Mouse (Mus musculus): ENCODE results near the gene Xlr5b. TPM values are rescaled to one million over a fixed set of nuclear protein-coding genes. Genes with fewer than 3 reads are reported as not detected.

Gene Xlr5b
- not detected for polyA plus RNA-seq (2014; fragmentation: Illumina TruSeq; extraction: RNeasy Lipid Tissue Mini Kit (QIAGEN cat#74804); ENCODE audit: low read depth, low replicate concordance)

DNA sequence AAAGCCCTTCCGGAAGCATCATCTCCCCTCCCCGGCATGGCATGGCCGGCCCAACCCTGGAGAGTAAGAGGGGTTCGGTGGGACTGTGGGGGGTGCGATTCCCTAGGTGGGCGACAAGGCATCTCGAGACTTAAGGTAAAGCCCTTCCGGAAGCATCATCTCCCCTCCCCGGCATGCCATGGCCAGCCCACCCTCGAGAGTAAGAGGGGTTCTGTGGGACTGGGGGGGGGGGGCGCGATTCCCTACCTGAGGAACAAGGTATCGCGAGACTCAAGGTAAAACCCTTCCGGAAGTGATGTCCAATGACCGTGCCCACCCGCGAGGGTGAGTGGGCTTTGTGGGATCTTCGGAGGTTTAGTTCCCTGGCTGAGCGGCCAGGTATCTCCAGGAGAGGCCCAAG is at the start of gene Xlr5b:
Xlr5b (plus strand) TSS at position 301 of the 400 bp plus-strand sequence.

DNA sequence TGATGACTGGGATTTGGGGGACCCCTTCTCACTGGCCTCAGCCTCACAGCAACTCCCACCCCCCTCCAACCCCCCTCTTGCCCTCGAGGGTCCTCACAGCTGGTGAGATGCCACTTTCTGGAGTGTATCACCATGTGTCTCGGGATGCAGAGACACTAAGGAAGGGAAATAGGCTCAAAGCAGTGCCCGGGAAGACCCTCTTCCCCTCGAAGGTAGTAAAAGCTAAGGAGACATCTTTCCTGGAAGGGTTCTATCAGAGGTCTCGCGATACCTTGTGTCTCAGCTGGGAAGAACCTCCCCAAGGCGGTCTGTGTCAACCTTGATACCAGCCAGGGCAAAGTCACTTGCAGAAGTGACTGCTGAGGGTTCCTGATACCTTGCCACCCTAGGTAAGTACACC is 31.8 kb upstream of the Xlr5b start, which contains the start of gene Gm14685:
Gm14685 (plus strand) TSS at position 301 of the 400 bp plus-strand sequence.

DNA sequence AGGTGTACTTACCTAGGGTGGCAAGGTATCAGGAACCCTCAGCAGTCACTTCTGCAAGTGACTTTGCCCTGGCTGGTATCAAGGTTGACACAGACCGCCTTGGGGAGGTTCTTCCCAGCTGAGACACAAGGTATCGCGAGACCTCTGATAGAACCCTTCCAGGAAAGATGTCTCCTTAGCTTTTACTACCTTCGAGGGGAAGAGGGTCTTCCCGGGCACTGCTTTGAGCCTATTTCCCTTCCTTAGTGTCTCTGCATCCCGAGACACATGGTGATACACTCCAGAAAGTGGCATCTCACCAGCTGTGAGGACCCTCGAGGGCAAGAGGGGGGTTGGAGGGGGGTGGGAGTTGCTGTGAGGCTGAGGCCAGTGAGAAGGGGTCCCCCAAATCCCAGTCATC is 754 bp downstream of the Xlr5b start, which contains the start of gene DXBay18:
DXBay18 (minus strand) TSS at position 101 of the 400 bp plus-strand sequence.

DNA sequence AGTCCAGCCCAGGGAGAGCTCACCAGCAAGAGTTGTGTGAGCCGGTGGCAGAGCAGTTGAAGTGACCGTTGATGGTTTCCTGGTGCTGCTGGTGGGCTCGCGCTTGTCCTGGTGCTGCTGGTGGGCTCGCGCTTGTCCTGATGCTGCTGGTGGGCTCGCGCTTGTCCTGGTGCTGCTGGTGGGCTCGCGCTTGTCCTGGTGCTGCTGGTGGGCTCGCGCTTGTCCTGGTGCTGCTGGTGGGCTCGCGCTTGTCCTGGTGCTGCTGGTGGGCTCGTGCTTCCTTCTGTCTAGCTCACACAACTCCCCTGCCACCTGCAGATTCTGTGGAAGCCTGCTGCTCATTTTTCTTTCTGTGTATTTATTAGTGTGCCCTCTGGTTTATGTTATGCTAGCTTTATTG is 28.3 kb downstream of the Xlr5b start, which contains the start of gene Spin2d:
Spin2d (minus strand) TSS at position 101 of the 400 bp plus-strand sequence.

DNA sequence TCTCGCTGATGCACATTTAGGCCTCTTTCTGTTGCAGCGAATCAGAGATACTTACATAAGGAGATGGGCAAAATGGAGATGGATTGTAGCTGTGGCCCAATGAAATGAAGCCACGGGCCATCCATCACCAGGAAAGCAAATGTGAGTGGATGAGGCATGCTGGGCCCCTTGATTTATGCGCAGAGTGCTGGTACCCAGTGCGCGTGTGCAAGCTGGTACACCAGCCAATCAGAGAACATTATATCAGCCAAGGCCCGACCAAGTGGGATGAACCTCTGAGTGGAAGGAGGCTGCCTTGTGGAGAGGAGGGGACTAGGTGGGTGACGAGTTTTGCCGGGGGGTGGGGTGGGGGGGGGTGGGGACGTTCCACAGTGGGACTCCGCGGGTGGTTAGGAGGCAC is 43.3 kb downstream of the Xlr5b start, which contains the start of gene Xlr3b:
Xlr3b (plus strand) TSS at position 274 of the 400 bp plus-strand sequence.

Other genes starting within 250 kb of the Xlr5b start
- gene Cetn2, start 230.4 kb upstream of the Xlr5b start, polyA plus RNA-seq (2014; fragmentation: Illumina TruSeq; extraction: RNeasy Lipid Tissue Mini Kit (QIAGEN cat#74804); ENCODE audit: low read depth, low replicate concordance), result 61.6 TPM
- gene Nsdhl, start 230.2 kb upstream of the Xlr5b start, polyA plus RNA-seq (2014; fragmentation: Illumina TruSeq; extraction: RNeasy Lipid Tissue Mini Kit (QIAGEN cat#74804); ENCODE audit: low read depth, low replicate concordance), result 162 TPM
- gene Zfp185, start 161.5 kb upstream of the Xlr5b start, polyA plus RNA-seq (2014; fragmentation: Illumina TruSeq; extraction: RNeasy Lipid Tissue Mini Kit (QIAGEN cat#74804); ENCODE audit: low read depth, low replicate concordance), result 0.66 TPM
- not detected for gene Pnma5, start 111.7 kb upstream of the Xlr5b start, polyA plus RNA-seq (2014; fragmentation: Illumina TruSeq; extraction: RNeasy Lipid Tissue Mini Kit (QIAGEN cat#74804); ENCODE audit: low read depth, low replicate concordance)
- not detected for gene Pnma3, start 84.0 kb upstream of the Xlr5b start, polyA plus RNA-seq (2014; fragmentation: Illumina TruSeq; extraction: RNeasy Lipid Tissue Mini Kit (QIAGEN cat#74804); ENCODE audit: low read depth, low replicate concordance)
- gene Xlr4a, start 66.3 kb upstream of the Xlr5b start, polyA plus RNA-seq (2014; fragmentation: Illumina TruSeq; extraction: RNeasy Lipid Tissue Mini Kit (QIAGEN cat#74804); ENCODE audit: low read depth, low replicate concordance), result 0.58 TPM
- 19.4 TPM for gene Xlr3a, start 51.7 kb upstream of the Xlr5b start, polyA plus RNA-seq (2014; fragmentation: Illumina TruSeq; extraction: RNeasy Lipid Tissue Mini Kit (QIAGEN cat#74804); ENCODE audit: low read depth, low replicate concordance)
- gene Gm14685, start 31.7 kb upstream of the Xlr5b start, polyA plus RNA-seq (2014; fragmentation: Illumina TruSeq; extraction: RNeasy Lipid Tissue Mini Kit (QIAGEN cat#74804); ENCODE audit: low read depth, low replicate concordance), result not detected
- not detected for gene DXBay18, start 654 bp downstream of the Xlr5b start, polyA plus RNA-seq (2014; fragmentation: Illumina TruSeq; extraction: RNeasy Lipid Tissue Mini Kit (QIAGEN cat#74804); ENCODE audit: low read depth, low replicate concordance)
- not detected for gene Spin2d, start 28.2 kb downstream of the Xlr5b start, polyA plus RNA-seq (2014; fragmentation: Illumina TruSeq; extraction: RNeasy Lipid Tissue Mini Kit (QIAGEN cat#74804); ENCODE audit: low read depth, low replicate concordance)
- gene Xlr3b, start 43.4 kb downstream of the Xlr5b start, polyA plus RNA-seq (2014; fragmentation: Illumina TruSeq; extraction: RNeasy Lipid Tissue Mini Kit (QIAGEN cat#74804); ENCODE audit: low read depth, low replicate concordance), result 1.2 TPM
- 1.3 TPM for gene Xlr4b, start 65.5 kb downstream of the Xlr5b start, polyA plus RNA-seq (2014; fragmentation: Illumina TruSeq; extraction: RNeasy Lipid Tissue Mini Kit (QIAGEN cat#74804); ENCODE audit: low read depth, low replicate concordance)
- 4.0 TPM for gene F8a, start 79.5 kb downstream of the Xlr5b start, polyA plus RNA-seq (2014; fragmentation: Illumina TruSeq; extraction: RNeasy Lipid Tissue Mini Kit (QIAGEN cat#74804); ENCODE audit: low read depth, low replicate concordance)
- not detected for gene Xlr4c, start 94.3 kb downstream of the Xlr5b start, polyA plus RNA-seq (2014; fragmentation: Illumina TruSeq; extraction: RNeasy Lipid Tissue Mini Kit (QIAGEN cat#74804); ENCODE audit: low read depth, low replicate concordance)
- not detected for gene Xlr3c, start 116.6 kb downstream of the Xlr5b start, polyA plus RNA-seq (2014; fragmentation: Illumina TruSeq; extraction: RNeasy Lipid Tissue Mini Kit (QIAGEN cat#74804); ENCODE audit: low read depth, low replicate concordance)
- gene Xlr5a, start 144.2 kb downstream of the Xlr5b start, polyA plus RNA-seq (2014; fragmentation: Illumina TruSeq; extraction: RNeasy Lipid Tissue Mini Kit (QIAGEN cat#74804); ENCODE audit: low read depth, low replicate concordance), result not detected
- not detected for gene Xlr5c, start 144.2 kb downstream of the Xlr5b start, polyA plus RNA-seq (2014; fragmentation: Illumina TruSeq; extraction: RNeasy Lipid Tissue Mini Kit (QIAGEN cat#74804); ENCODE audit: low read depth, low replicate concordance)
- not detected for gene Gm45015, start 188.0 kb downstream of the Xlr5b start, polyA plus RNA-seq (2014; fragmentation: Illumina TruSeq; extraction: RNeasy Lipid Tissue Mini Kit (QIAGEN cat#74804); ENCODE audit: low read depth, low replicate concordance)
- gene Zfp275, start 193.8 kb downstream of the Xlr5b start, polyA plus RNA-seq (2014; fragmentation: Illumina TruSeq; extraction: RNeasy Lipid Tissue Mini Kit (QIAGEN cat#74804); ENCODE audit: low read depth, low replicate concordance), result 6.0 TPM
- gene Gm18336, start 249.9 kb downstream of the Xlr5b start, polyA plus RNA-seq (2014; fragmentation: Illumina TruSeq; extraction: RNeasy Lipid Tissue Mini Kit (QIAGEN cat#74804); ENCODE audit: low read depth, low replicate concordance), result not detected

Data from liver, adult 10 weeks (tissue).